13 mouse cellular contexts compared by ENCODE assay signal in the genomic region with DNA sequence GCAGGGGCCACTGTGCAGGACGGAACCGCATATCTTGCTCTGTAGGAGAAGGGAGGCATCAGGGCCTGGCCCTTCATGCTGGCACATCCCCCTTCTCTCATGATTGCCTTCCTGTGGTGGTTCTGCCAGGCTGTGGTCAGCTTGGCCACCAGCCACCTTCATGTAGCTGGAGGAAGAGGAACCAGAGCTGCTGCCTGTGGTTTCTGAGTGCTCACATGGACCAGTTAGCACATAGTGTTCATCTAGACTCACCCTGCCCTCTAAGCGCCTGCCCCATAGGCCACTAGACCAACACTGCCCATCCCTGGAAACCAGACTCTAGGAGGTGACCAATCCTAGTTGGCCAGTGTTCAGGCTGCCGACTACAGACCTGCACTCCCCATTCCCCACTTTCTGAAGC. TPM values are rescaled to one million over a fixed set of nuclear protein-coding genes. Genes with fewer than 3 reads are reported as not detected.
DNase-seq lines count a peak whose midpoint lies in the region; ATAC-seq lines count a peak whose summit lies in the region.
"Had no signal": no experiment of that assay in that cellular context is flagged by ENCODE, and none has a peak within 500 bp of the region (broad histone marks: within the 10 kb centered on the region; RNA-seq: fewer than 3 reads in every experiment).

No protein-coding gene starts in this region.

- H3K27ac ChIP-seq in liver, embryonic 16.5 days (ENCODE audit: low read length) = no peak overlapping the region
- no peak overlapping the region for H3K27ac ChIP-seq in liver, embryonic 12.5 days
- H3K27ac ChIP-seq in neural tube, embryonic 15.5 days (replicated peaks) = no peak overlapping the region
- H3K27ac ChIP-seq: layer of hippocampus, adult 2 months; liver, embryonic 14.5 days; neural tube, embryonic 12.5 days had no signal

- H3K9me3 ChIP-seq in liver, embryonic 16.5 days (replicated peaks; ENCODE audit: control insufficient read depth, low read length) = no peaks in the 10 kb centered on the region
- H3K9me3 ChIP-seq in liver, embryonic 12.5 days (replicated peaks) = no peaks in the 10 kb centered on the region
- H3K9me3 ChIP-seq in neural tube, embryonic 15.5 days (replicated peaks) = no peaks in the 10 kb centered on the region
- H3K9me3 ChIP-seq: neural tube, embryonic 12.5 days had no signal

- H3K9ac ChIP-seq in liver, embryonic 16.5 days (ENCODE audit: low read depth, low read length) = no peak overlapping the region
- H3K9ac ChIP-seq in liver, embryonic 12.5 days = no peak overlapping the region
- H3K9ac ChIP-seq in neural tube, embryonic 15.5 days (replicated peaks) = no peak overlapping the region
- H3K9ac ChIP-seq: liver, embryonic 14.5 days; neural tube, embryonic 12.5 days had no signal

- H3K4me2 ChIP-seq in liver, embryonic 16.5 days (ENCODE audit: low read depth, low read length) = no peak overlapping the region
- H3K4me2 ChIP-seq in liver, embryonic 12.5 days = no peak overlapping the region
- no peak overlapping the region for H3K4me2 ChIP-seq in neural tube, embryonic 15.5 days
- H3K4me2 ChIP-seq: neural tube, embryonic 12.5 days had no signal

- ATAC-seq in liver, embryonic 16.5 days (ENCODE audit: low read depth) = peak; percentile 41; the same call in 1 of the 2 replicates
- no peak for ATAC-seq in liver, embryonic 12.5 days
- ATAC-seq in granulocyte monocyte progenitor cell, adult 5-6 weeks (replicated peaks; ENCODE audit: poor library complexity, severe bottlenecking) = peak; percentile 98
- peak; percentile 47 for ATAC-seq in megakaryocyte-erythroid progenitor cell, adult 5-6 weeks (replicated peaks; ENCODE audit: low FRiP score, low TSS enrichment, poor library complexity, severe bottlenecking)
- no peak for ATAC-seq in neural tube, embryonic 15.5 days (ENCODE audit: low FRiP score)
- ATAC-seq: forebrain, embryonic 14.5 days had no signal

- no peaks in the 10 kb centered on the region for H3K4me1 ChIP-seq in liver, embryonic 16.5 days (ENCODE audit: control insufficient read depth, low read depth, low read length)
- H3K4me1 ChIP-seq in liver, embryonic 12.5 days = no peaks in the 10 kb centered on the region
- H3K4me1 ChIP-seq in neural tube, embryonic 15.5 days = no peaks in the 10 kb centered on the region
- H3K4me1 ChIP-seq: neural tube, embryonic 12.5 days had no signal

- no peaks in the 10 kb centered on the region for H3K27me3 ChIP-seq in liver, embryonic 16.5 days (ENCODE audit: control insufficient read depth, insufficient read depth, low read depth, low read length)
- H3K27me3 ChIP-seq in liver, embryonic 12.5 days (replicated peaks) = 0 out of 2 replicates have a peak, but pooled peaks cover 4% of the 10 kb centered on the region
- no peaks in the 10 kb centered on the region for H3K27me3 ChIP-seq in neural tube, embryonic 15.5 days (replicated peaks)
- H3K27me3 ChIP-seq: neural tube, embryonic 12.5 days had no signal

- WGBS in liver, embryonic 16.5 days (ENCODE audit: insufficient replicate concordance) = 44% methylated on average over 4 of the region's 4 CpGs
- 45% methylated on average over 4 of the region's 4 CpGs for WGBS in liver, embryonic 12.5 days (ENCODE audit: insufficient replicate concordance)
- WGBS in neural tube, embryonic 15.5 days = 86% methylated on average over 4 of the region's 4 CpGs

- no peaks in the 10 kb centered on the region for H3K36me3 ChIP-seq in liver, embryonic 16.5 days (ENCODE audit: control insufficient read depth, insufficient read depth)
- no peaks in the 10 kb centered on the region; the same call in 1 of the 2 replicates for H3K36me3 ChIP-seq in liver, embryonic 12.5 days
- H3K36me3 ChIP-seq in neural tube, embryonic 15.5 days = peaks cover 69% of the 10 kb centered on the region

- peak; percentile 58 for DNase-seq in adipocyte (ENCODE audit: low spot score)
- no peak for DNase-seq in B cell, adult 2 months
- no peak for DNase-seq in adrenal gland, postnatal 4 days (ENCODE audit: low spot score in 2 of 2)
- DNase-seq: cerebellum, adult 18-20 months had no signal

- no peak overlapping the region for H3K4me3 ChIP-seq in liver, embryonic 16.5 days (ENCODE audit: low read depth, low read length)
- H3K4me3 ChIP-seq in liver, embryonic 12.5 days = no peak overlapping the region
- H3K4me3 ChIP-seq in neural tube, embryonic 15.5 days (replicated peaks) = no peak overlapping the region
- H3K4me3 ChIP-seq: layer of hippocampus, adult 2 months; neural tube, embryonic 12.5 days had no signal

RNA-seq across cellular contexts. Expression of a gene that starts 10.8 kb away (rescaled TPM):
- polyA plus RNA-seq in liver, embryonic 16.5 days (2015; fragmentation: Nextera tagmentation; extraction: Ambion mirVana) = 1.1 and 1.2 TPM in 2 replicates
- 1.3 and 1.7 TPM in 2 replicates for polyA plus RNA-seq in liver, embryonic 12.5 days (2016; fragmentation: Nextera tagmentation; extraction: Ambion mirVana)
- total RNA-seq in granulocyte monocyte progenitor cell, adult 5-6 weeks (2014; fragmentation: Nextera tagmentation) = 10.1 and 18.2 TPM in 2 replicates
- 16.0 and 18.5 TPM in 2 replicates for total RNA-seq in granulocyte monocyte progenitor cell, adult 5-6 weeks (2017)
- total RNA-seq in megakaryocyte-erythroid progenitor cell, adult 5-6 weeks (2014; fragmentation: Nextera tagmentation) = 8.0 and 9.6 TPM in 2 replicates
- total RNA-seq in megakaryocyte-erythroid progenitor cell, adult 5-6 weeks (2017) = 5.4 and 9.3 TPM in 2 replicates
- polyA plus RNA-seq in neural tube, embryonic 15.5 days (2015; fragmentation: Nextera tagmentation; extraction: Ambion mirVana) = 8.4 and 9.3 TPM in 2 replicates
- 1 to 10 TPM; 4.9 to 5.2 TPM for total RNA-seq in adrenal gland, postnatal 4 days (2021)

RNA-seq across cellular contexts. Expression of a gene that starts 16.9 kb away (rescaled TPM):
- 177 and 180 TPM in 2 replicates for polyA plus RNA-seq in liver, embryonic 16.5 days (2015; fragmentation: Nextera tagmentation; extraction: Ambion mirVana)
- polyA plus RNA-seq in liver, embryonic 12.5 days (2016; fragmentation: Nextera tagmentation; extraction: Ambion mirVana) = 239 and 249 TPM in 2 replicates
- total RNA-seq in granulocyte monocyte progenitor cell, adult 5-6 weeks (2014; fragmentation: Nextera tagmentation) = 214 and 226 TPM in 2 replicates
- total RNA-seq in granulocyte monocyte progenitor cell, adult 5-6 weeks (2017) = 65.7 and 89.0 TPM in 2 replicates
- total RNA-seq in megakaryocyte-erythroid progenitor cell, adult 5-6 weeks (2014; fragmentation: Nextera tagmentation) = 335 and 427 TPM in 2 replicates
- total RNA-seq in megakaryocyte-erythroid progenitor cell, adult 5-6 weeks (2017) = 80.6 and 101 TPM in 2 replicates
- 193 and 217 TPM in 2 replicates for polyA plus RNA-seq in neural tube, embryonic 15.5 days (2015; fragmentation: Nextera tagmentation; extraction: Ambion mirVana)
- total RNA-seq in adrenal gland, postnatal 4 days (2021) = 100 to 1,000 TPM; 271 to 275 TPM

RNA-seq across cellular contexts. Expression of a gene that starts 24.9 kb away (rescaled TPM):
- 119 and 125 TPM in 2 replicates for polyA plus RNA-seq in liver, embryonic 16.5 days (2015; fragmentation: Nextera tagmentation; extraction: Ambion mirVana)
- 257 and 271 TPM in 2 replicates for polyA plus RNA-seq in liver, embryonic 12.5 days (2016; fragmentation: Nextera tagmentation; extraction: Ambion mirVana)
- total RNA-seq in granulocyte monocyte progenitor cell, adult 5-6 weeks (2014; fragmentation: Nextera tagmentation) = 190 and 212 TPM in 2 replicates
- 219 and 227 TPM in 2 replicates for total RNA-seq in granulocyte monocyte progenitor cell, adult 5-6 weeks (2017)
- total RNA-seq in megakaryocyte-erythroid progenitor cell, adult 5-6 weeks (2014; fragmentation: Nextera tagmentation) = 308 and 313 TPM in 2 replicates
- 315 and 357 TPM in 2 replicates for total RNA-seq in megakaryocyte-erythroid progenitor cell, adult 5-6 weeks (2017)
- 156 and 166 TPM in 2 replicates for polyA plus RNA-seq in neural tube, embryonic 15.5 days (2015; fragmentation: Nextera tagmentation; extraction: Ambion mirVana)
- total RNA-seq in adrenal gland, postnatal 4 days (2021) = 100 to 1,000 TPM; 214 to 215 TPM

Comparison
In these comparisons a context has a peak if more than half of its experiments do, and no peak if none do; other contexts are left out.
1. ATAC-seq: peak in liver, embryonic 16.5 days (single experiment), granulocyte monocyte progenitor cell, adult 5-6 weeks (single experiment) and megakaryocyte-erythroid progenitor cell, adult 5-6 weeks (single experiment); none in liver, embryonic 12.5 days (single experiment) and neural tube, embryonic 15.5 days (single experiment).